Mouse (Mus musculus) kidney, adult 2 months (tissue): ENCODE data around the gene Ank.

Experiments
- CTCF ChIP-seq: fragments of 200-500 bp; conservative IDR thresholded peaks from 2 replicates; pipeline ENCODE4 v1.5.1; 2011; ENCODE audit warnings: low read depth, mild to moderate bottlenecking, control low read depth, low read length, moderate library complexity, mixed read lengths; ENCODE audit not compliant: insufficient read depth, insufficient read length
- POLR2A ChIP-seq: fragments of 200-500 bp; IDR thresholded peaks from one replicate; pipeline ENCODE4 v1.6.1; 2011; ENCODE audit warnings: low read depth, low read length, control low read depth

- TF ChIP-seq CTCF (no peak), POLR2A (no peak)
Observed at GRCm38 (mm10) chr15:27558456-27559147, 92.1 kb downstream of the Ank start.
